Mouse (Mus musculus): Measurements from ENCODE around the gene Cypt12. TPM values are rescaled to one million over a fixed set of nuclear protein-coding genes. Genes with fewer than 3 reads are reported as not detected.

Cypt12 gene
- not detected in 2 replicates for polyA plus RNA-seq (2012; rRNA removed)

DNA sequence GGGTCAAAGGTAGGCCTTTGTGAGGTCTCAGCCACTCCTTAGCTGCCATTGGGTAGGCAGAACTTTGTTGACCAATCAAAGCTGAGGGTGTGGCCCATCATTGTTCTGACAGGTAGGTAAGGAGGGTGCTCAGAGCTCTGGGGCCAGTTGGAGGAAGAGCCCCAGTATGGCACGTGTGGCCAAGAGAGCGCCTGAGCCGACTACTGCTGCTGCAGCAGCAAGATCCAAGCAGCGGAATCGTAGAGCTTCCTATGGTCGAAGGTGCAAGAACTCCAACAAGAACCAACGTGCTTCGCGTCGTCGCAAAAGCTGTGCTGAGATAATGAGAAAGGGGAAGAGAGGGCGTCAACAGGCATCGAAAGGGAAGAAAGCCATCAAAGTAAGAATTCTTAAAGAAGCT is at the start of gene Cypt12:
Cypt12 (plus strand) TSS at position 112 of the 400 bp plus-strand sequence.
- no peak for DNase-seq (ENCODE audit: low read depth, low spot score)
- WGBS, result 95% methylated on average over 13 of the region's 13 CpGs

DNA sequence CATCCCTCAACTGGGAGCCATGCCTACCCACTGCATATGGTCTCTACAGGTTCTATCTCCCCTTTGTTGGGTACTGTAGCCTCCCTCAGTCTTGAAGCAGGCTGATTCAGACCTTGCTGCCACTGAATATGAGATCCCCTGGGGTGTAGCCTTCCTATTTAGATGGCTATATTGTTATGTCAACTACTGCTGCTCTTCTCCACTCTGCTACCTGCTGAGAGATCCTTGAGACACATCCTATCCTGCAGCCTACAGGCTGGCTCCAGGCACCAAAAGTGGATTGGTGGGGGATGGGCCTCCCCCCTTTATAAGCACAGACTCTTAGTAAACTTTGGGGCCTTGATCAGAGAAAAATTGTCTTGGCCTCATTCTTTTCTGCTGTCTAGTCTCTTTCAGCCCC is 34.4 kb upstream of the Cypt12 start:
- no peak for DNase-seq (ENCODE audit: low read depth, low spot score)

DNA sequence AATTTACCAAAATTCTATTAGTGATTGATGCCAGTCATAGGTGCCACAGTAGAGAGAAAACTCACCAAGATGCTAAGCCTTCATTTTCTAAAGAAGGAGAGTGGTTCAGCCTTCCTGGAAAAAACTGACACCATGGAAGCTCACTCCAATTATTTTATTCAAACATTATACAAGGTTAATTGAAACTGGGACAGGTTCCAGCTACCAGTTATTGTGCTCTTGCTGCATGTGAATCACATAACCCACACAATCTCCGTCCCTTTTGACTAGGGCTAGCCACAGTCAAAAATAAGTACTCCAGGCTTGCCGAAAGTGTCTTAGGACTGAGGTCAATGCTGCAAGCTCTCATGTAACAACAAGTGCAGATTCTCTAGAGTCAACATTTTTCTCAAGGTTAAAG is 8.0 kb upstream of the Cypt12 start:
- DNase-seq (ENCODE audit: low read depth, low spot score), result no peak
- WGBS, result 75% methylated on average over 2 of the region's 2 CpGs
